Mouse (Mus musculus) thymus, postnatal 25 days (tissue): ENCODE measurements around the gene Dennd1b.

Source experiments
- DNase-seq: peaks from one replicate; pipeline ENCODE4 v3.0.0; 2022

The Dennd1b gene

DNA sequence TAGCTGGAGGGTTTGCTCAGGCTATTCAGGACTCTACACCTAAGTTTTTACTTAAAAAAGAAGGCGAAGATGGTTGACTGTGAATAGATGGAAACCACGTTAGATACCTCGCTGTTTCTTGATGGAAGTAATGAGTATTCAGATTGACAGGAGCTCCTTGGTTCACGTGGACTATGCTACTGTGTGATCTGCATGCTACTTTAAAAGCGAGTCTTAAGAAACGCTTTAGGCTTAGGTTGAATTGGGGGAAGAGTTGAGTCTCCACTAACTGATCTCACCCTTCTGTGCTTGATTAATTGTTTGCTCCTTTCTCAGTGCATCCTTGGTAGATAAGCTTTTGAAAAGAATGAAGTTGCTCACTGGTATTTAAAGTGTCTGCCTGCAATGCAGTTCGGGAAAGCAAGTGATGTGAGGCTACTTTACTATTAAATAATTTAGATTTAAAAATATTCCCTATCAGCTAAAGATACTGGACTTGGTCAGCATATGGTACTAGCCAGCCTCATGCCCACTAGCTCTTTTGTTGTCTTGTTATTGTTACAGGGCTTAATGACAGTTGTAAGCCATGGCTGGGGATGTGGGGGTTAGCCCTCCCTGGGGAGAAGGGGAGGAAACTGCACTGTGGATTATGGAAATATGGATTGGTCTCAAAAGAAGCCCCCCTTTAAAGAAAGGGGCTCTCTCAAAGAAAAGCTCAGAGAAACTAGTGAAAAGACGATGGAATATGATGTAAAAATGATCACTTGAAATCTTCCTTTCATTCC lies 62.8 kb downstream of the Dennd1b start:
- no peak for DNase-seq

DNA sequence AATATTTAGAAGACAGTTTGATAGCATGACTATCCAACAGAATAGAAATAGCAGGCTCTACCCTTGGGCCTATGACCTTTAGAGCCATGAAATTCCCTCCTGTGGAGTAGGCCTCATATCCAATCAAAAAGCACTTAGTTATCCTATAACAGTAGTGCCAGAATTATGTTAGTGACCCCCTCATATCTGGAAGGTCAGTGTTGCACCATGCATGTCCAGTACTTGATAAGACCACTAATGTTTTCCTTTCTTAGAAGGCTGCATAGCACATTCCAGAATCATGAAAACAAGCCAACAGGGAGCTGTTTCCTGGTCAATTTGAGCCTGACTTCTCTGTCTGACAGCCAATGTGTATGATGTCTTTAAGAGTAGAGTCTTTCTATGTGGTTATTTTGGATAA lies 66.3 kb downstream of the Dennd1b start:
- DNase-seq = no peak

GRCm38 (mm10) chr1:139032411-139032810 lies 69.2 kb downstream of the Dennd1b start:
- no peak for DNase-seq

DNA sequence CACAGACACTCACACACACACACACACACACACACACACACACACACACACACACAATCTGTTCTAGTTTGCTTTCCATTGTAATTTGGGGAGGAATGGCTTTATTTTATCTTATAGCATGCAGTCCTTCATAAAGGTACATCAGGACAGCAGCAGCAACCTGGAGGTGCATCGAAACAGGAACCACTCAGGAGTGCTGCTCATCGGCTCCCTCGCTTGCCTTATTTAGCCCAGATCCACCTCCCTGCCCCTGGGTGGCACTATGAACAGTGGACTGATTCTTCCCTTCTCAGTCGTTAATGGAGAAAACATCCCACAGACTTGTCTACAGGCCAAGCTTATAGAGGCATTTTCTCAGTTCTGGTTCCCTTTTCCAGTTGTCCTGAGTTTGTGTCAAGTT lies 71.9 kb downstream of the Dennd1b start:
- no peak for DNase-seq

DNA sequence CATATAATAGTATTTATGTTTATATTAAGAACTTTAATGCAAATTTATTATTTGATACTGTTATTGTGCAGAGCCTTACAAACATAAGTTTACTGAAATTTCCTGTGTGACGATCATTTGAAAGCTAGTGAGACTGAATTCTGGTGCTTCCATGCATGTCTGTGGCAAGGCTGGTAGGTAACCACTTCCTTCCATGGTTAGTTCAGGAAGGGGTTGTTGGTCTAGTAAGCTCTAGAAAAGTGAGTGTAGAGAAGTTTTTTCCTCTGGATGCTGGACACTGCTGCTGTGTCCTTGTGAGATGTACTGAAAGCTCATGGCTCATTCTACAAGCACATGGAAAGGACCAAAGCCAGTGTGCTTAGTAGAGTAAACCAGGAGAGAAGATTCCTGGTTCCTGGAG lies 73.1 kb downstream of the Dennd1b start:
- DNase-seq = no peak

DNA sequence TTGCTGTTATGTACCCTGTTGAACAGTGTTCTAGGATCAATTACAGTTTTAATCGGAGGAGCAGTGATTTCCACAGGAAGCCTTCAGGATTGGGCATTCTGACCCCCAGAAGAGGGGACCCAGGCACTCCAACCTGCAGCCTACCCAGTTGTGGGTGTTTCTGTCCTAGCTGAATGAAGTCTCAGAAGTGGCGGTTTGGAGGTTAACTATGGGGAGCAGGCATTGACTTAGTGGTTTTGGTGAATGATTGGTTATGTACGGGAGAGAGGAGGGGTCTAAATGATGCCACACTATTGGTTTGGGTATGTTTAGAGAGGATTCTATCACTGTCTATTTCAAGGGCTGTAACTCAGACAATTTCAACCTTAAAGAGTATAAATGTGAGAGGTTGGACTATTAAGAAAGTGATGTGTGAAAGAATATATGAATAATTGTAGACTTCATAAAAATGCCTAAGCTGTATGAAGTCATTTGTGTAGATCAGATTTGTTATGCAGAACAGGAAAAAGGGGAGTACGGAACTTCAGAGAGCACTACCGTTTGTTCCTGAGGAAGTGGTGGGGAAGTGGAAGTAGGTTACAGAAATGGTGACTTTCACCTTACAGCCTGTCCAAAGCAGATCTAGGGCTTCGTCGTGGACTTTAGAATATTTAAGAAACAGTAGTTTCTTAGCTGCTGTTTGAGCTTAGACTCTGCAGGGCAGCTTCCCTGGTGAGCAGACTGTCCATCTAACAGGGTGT lies 73.7 kb downstream of the Dennd1b start:
- no peak for DNase-seq

GRCm38 (mm10) chr1:139038074-139038473 lies 74.8 kb downstream of the Dennd1b start:
- DNase-seq = no peak

- no peak for DNase-seq
Observed at GRCm38 (mm10) chr1:139038620-139039019, 75.4 kb downstream of the Dennd1b start.

- no peak for DNase-seq
Observed at GRCm38 (mm10) chr1:139039529-139040230, 76.4 kb downstream of the Dennd1b start.

- no peak for DNase-seq
Observed at GRCm38 (mm10) chr1:139049075-139049474, 85.8 kb downstream of the Dennd1b start.

- no peak for DNase-seq
Observed at GRCm38 (mm10) chr1:139049881-139050472, 86.7 kb downstream of the Dennd1b start.

DNA sequence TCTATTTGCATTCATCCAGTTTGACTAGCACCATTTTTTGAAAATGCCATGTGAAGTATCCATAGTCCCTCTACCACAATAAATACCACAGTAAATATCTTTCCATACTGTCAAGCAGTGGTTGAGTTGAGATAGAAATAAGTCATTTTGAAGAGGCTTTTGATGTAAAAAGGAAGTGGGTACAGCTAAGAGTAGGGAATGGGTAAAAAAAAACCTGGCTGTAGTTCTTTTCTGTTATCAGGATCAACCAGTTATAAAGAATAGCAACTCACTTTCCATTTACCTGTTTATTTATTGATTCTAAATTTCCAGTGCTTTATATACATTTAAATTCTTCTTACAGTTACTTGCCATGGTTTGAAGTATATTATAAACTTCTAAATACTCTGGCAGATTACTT lies 89.8 kb downstream of the Dennd1b start:
- DNase-seq = no peak

DNA sequence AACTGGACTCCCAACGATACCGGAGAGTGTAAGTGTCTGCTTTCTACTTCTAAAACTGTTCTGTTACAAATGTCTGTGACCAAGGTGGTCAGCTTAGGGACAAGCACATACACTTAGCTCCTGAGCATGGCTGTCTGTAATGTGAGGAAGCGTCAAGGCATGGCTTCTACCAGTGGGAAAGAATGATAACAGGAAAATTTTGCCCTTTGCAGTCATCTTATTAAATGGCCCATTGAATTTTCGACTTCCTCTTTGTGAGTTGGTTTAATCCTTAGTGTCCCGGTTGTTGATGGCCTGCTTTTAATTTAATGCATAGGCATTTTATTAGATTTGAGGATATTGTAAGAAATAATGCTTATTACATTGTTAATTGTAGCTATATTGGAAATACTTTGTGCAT lies 97.1 kb downstream of the Dennd1b start:
- DNase-seq = no peak

GRCm38 (mm10) chr1:139064711-139065110 lies 101.5 kb downstream of the Dennd1b start:
- DNase-seq = no peak

DNA sequence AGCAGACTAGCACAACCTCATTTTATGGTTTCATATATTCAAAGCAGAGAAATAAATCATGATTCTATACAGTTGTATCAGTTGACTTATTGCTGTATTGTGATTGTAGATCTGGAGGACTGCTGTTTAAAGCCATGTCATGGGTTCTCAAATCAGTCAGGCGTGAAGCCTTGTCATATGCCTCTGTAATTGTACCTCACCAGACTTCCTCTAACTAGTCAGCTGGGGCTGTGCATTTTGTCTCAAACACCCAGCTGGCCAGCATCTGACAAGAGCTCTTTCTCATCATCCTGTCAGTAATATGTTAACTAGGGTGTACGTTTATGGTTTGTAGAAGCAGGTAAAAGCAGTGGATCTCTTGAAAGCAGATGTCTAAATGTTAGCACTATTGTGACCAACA lies 104.0 kb downstream of the Dennd1b start:
- DNase-seq = no peak

GRCm38 (mm10) chr1:139071015-139071414 lies 107.8 kb downstream of the Dennd1b start:
- DNase-seq = no peak

GRCm38 (mm10) chr1:139075671-139076070 lies 112.4 kb downstream of the Dennd1b start:
- no peak for DNase-seq

GRCm38 (mm10) chr1:139077989-139078388 lies 114.8 kb downstream of the Dennd1b start:
- DNase-seq = no peak

DNA sequence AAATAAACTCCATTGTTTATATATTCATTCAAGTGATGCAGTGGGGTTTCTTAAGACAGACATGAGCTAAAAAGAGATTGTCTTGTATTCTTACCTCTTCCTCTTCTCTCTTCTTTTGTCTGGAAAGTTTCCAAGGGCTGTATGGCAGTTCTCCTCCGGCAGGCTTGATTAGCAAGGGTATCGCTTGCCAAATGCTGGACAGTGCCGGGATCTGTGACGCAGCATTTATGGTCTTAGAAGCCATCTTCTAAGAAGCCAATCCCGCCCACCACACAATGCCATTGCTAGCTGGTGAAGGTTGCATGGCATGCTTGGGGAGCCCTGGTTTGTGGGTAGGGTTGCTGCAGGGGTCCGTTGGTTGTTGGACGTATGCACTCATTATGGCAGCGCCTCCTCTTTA lies 115.8 kb downstream of the Dennd1b start:
- DNase-seq = no peak

DNA sequence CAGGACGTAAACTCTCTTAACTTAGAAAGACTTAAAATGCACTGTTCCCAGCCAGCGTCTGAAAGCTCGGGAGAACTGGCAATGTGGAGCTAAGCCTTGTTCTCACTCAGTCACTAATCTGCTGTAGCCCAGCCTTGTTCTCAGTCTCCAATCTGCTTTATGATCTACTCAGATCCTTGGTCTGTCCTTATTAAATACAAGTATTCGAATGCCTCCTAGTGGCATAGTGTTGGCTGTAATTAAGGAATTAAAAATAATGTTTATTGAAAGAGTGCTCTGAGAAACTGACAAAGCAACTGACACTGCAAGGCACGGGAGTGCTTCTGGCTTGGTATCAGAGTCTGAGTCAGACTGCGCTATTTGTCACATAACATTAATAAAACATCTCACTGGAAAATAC lies 116.3 kb downstream of the Dennd1b start:
- no peak for DNase-seq

DNA sequence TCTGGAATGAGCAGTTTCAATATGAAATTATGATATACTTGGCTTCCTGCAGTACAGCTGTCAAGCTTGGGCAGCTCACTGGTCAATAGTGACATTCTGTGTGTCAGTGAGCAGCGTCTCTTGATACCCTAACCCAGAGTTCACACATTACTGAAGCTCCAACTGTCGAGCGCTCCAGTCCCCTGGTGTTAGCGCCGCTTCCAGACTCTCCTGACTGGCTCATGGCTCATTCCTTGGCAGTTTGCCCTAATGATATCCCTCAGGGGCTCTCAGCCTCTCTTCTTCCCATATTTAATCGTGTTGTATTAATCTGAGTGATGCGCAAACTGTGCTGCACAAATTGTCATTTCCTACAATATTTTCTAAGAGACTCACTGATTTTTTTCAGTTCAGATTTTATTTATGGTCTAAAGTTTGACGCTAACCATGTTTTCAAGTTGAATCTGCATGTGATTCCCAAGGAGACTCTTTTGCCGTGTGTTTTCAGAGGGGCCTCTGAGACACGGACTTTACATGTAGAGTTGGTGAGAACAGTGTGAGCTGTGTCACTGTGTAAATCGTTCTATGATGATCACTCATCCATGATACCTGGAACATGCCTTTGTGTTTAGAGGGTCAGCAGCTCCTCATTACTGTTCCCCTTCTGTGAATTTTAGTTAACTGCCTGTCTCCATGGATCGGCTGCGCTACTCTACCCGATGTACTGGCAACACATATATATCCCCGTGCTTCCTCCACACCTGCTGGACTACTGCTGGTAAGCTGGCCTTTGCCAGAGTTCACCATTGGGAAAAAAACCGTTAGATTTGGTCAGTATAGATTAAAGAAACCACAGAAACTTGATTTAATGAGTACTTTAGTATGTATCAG lies 117.5 kb downstream of the Dennd1b start:
- no peak for DNase-seq

- no peak for DNase-seq
Observed at GRCm38 (mm10) chr1:139083382-139083781, 120.1 kb downstream of the Dennd1b start.
